Mouse (Mus musculus): ENCODE data around the gene Rheb. TPM values are rescaled to one million over a fixed set of nuclear protein-coding genes. Genes with fewer than 3 reads are reported as not detected.
"Not testable (repeated sequence)": the region's sequence is repeated elsewhere in the genome, so short reads cannot be mapped to it uniquely, and the experiment has no call there.

Rheb gene
- polyA plus RNA-seq, 1 experiment from 2014 or later = 183 TPM

DNA sequence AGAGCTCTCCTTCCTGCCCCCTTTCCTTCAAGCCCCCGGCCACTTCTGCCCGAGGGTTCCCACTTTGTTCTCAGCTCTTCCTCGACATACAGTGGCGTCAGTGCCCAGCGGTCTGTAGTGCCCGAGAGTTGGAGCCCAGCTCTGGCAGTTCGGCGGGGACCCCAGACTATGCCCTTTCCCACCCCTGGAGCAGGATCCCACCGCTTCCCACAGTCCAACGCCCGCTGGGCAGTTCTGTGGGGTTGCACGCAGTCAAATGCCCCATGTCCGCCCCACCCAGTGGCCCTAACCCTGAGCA is 63.6 kb downstream of the Rheb start:
- peak overlapping the region; percentile 45 for H3K4me2 ChIP-seq (replicated peaks)
- WGBS = 40% methylated on average over 13 of the region's 13 CpGs
- H3K9me3 ChIP-seq = no peaks in the 10 kb centered on the region
- H3K4me3 ChIP-seq = 0 out of 2 replicates have a peak overlapping the region, but pooled peaks have one; percentile 1
- H3K4me1 ChIP-seq = peaks cover 8% of the 10 kb centered on the region; the same call in 1 of the 2 replicates
- H3K9ac ChIP-seq = no peak overlapping the region
- no peaks in the 10 kb centered on the region for H3K36me3 ChIP-seq
- H3K27ac ChIP-seq = no peak overlapping the region
- no peak for ATAC-seq (ENCODE audit: low FRiP score, low read depth)
- peaks cover 7% of the 10 kb centered on the region; the same call in 1 of the 2 replicates for H3K27me3 ChIP-seq (replicated peaks)

DNA sequence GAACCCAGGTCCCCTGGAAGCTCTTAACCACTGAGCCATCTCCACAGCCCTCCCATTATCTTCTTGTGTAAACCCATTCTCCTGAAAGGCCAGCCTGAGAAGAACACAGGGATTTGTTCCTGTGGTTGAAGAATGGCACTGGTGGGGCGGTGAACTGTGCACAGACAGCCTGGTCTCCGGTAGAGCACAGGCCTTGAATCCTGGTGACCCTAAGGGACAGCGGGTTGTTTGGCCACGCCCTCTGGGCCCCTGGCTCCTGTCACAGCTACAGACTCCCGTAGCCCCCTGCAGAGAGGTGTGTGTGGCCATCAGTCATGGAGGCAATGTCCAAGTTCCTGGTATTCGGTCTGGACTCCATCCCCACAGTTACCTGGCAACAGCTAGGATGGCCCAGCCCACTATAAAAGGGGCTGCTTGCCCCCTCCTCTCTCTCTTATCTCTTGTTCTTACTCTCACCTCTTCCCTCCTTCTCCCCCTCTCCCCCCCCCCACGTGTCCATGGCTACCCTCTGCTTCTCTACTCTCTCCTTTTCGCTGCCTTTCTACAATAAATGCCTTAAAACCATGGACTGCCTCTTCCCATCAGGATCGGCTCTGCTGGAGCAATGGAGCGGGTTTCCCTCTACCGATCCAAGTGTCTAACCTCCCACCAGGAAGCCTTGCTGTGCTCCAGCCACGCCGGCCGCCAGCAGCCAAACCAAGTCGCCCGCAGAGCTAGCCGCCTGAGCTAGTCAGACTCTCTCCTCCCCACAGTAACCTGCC is 64.2 kb downstream of the Rheb start:
- no peak for ATAC-seq (ENCODE audit: low FRiP score, low read depth)
- no peak overlapping the region for H3K9ac ChIP-seq
- H3K9me3 ChIP-seq = no peaks in the 10 kb centered on the region
- peaks cover 7% of the 10 kb centered on the region; the same call in 1 of the 2 replicates for H3K27me3 ChIP-seq (replicated peaks)
- WGBS = 16% methylated on average over 17 of the region's 17 CpGs
- no peaks in the 10 kb centered on the region for H3K36me3 ChIP-seq
- peaks cover 8% of the 10 kb centered on the region; the same call in 1 of the 2 replicates for H3K4me1 ChIP-seq
- H3K4me2 ChIP-seq (replicated peaks) = peak overlapping the region; percentile 45
- no peak overlapping the region for H3K27ac ChIP-seq
- H3K4me3 ChIP-seq = 0 out of 2 replicates have a peak overlapping the region, but pooled peaks have one; percentile 1

DNA sequence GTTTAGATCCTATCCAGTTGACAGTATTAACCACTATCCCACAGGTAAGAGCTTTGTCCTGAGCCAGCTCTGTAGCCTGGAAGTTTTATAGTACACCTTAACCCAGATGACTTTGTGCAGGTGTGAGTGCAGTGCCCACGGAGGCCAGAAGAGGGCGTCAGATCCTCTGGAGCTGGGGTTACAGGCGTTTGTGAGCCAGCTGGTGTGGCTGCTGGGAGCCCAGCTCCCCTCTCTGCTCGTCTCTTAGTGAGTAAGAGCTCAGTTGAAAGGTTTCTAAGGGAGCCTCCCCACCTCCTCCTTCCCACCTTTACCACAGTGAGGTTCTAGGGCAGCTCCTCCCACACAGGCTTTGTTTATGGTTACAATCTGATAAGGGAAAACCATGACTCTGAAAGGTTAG is 65.7 kb downstream of the Rheb start:
- no peaks in the 10 kb centered on the region for H3K9me3 ChIP-seq
- no peak overlapping the region for H3K4me3 ChIP-seq
- peaks cover 7% of the 10 kb centered on the region; the same call in 1 of the 2 replicates for H3K27me3 ChIP-seq (replicated peaks)
- H3K4me2 ChIP-seq (replicated peaks) = no peak overlapping the region
- peaks cover 8% of the 10 kb centered on the region; the same call in 1 of the 2 replicates for H3K4me1 ChIP-seq
- H3K27ac ChIP-seq = no peak overlapping the region
- WGBS = 69% methylated on average over 4 of the region's 4 CpGs
- H3K36me3 ChIP-seq = no peaks in the 10 kb centered on the region
- H3K9ac ChIP-seq = no peak overlapping the region
- no peak for ATAC-seq (ENCODE audit: low FRiP score, low read depth)

DNA sequence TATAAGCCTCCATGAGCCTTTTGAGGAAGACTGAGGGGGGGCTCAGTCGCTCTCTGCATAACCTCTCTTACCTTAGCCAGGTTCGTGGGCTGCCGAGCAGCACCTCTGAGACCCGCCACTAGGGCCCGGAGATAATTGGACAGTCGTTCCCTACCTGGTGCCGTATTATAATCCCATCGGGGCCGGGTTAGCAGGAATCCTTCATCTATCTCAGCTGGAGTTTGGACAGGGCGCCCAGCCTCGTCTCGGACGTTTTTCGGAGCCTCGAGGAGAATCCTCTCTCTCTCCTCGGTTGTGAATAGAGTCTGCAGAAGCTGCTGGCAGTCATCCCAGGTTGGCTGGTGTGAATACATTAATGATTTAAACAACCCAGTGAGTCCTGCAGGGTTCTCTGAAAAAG is 67.9 kb downstream of the Rheb start:
- H3K4me2 ChIP-seq (replicated peaks); H3K9ac ChIP-seq; H3K9me3 ChIP-seq; H3K4me3 ChIP-seq; H3K4me1 ChIP-seq; H3K36me3 ChIP-seq; H3K27me3 ChIP-seq (replicated peaks); H3K27ac ChIP-seq; ATAC-seq (ENCODE audit: low FRiP score, low read depth): not testable (repeated sequence)
- 90% methylated on average over 16 of the region's 16 CpGs for WGBS

DNA sequence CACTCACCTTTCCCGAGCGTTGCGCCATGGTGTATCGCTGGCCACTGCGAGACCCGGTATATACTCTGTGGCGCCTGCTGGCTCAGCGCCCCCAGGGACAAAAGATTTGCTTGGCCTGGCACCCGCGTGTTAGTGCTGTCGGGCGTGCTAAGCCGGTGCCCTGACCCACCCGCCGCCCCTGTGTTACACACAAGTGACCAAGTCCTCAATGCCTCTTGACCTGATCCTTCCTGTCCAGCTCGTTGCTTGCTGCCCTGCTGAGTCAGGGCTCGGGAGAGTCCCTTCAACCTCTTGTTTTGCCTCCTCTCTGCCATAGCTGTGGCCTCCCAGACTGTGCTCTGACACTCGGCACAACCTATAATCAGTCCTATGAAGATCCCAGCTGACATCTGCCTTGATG is 84.6 kb downstream of the Rheb start, which contains the start of gene Crygn:
Gene Crygn, minus strand, starts transcription at position 193 of the 400 bp plus-strand sequence.
- Histone ChIP-seq H3K4me1 (no peaks in the 10 kb centered on the region), H3K9me3 (no peaks in the 10 kb centered on the region), H3K4me3 (no peak within 1 kb of the TSS), H3K4me2 (replicated peaks) (no peak within 1 kb of the TSS), H3K27me3 (replicated peaks) (no peaks in the 10 kb centered on the region), H3K36me3 (no peaks in the 10 kb centered on the region), H3K9ac (no peak within 1 kb of the TSS), H3K27ac (no peak within 1 kb of the TSS)
- WGBS = 49% methylated on average over 18 of the region's 18 CpGs
- ATAC-seq (ENCODE audit: low FRiP score, low read depth) = no peak

DNA sequence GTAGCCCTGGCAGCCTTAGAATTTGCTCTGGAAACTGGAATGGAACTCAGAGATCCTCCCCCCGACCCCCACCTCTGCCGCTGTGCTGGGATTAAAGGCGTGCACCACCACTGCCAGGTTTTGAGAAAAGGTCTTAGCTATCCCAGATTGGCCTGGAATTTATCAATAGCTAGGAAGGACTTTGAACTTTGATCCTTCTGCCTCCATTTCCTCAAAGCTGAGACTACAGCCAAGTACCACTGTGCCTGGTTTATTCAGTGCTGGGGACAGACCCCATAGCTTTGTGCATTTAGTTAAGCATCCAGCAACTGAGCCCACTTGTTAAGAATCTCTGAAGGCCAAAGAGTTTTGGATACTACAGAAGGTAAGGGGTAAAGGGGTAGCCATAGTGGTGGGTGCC is 85.5 kb downstream of the Rheb start:
- H3K4me2 ChIP-seq (replicated peaks) = no peak overlapping the region
- no peak overlapping the region for H3K4me3 ChIP-seq
- no peaks in the 10 kb centered on the region for H3K36me3 ChIP-seq
- no peak for ATAC-seq (ENCODE audit: low FRiP score, low read depth)
- 79% methylated on average over 3 of the region's 3 CpGs for WGBS
- H3K27ac ChIP-seq = no peak overlapping the region
- H3K27me3 ChIP-seq (replicated peaks) = no peaks in the 10 kb centered on the region
- H3K9ac ChIP-seq = no peak overlapping the region
- peaks cover 4% of the 10 kb centered on the region; the same call in 1 of the 2 replicates for H3K4me1 ChIP-seq
- no peaks in the 10 kb centered on the region for H3K9me3 ChIP-seq

Other genes with a start within 250 kb of the Rheb start
- gene Smarcd3, start 218.2 kb downstream of the Rheb start, polyA plus RNA-seq (2016; fragmentation: Nextera tagmentation; extraction: Ambion mirVana) = 82.2 and 90.6 TPM in 2 replicates
- 39.8 and 44.2 TPM in 2 replicates for gene Nub1, start 157.1 kb downstream of the Rheb start, polyA plus RNA-seq (2016; fragmentation: Nextera tagmentation; extraction: Ambion mirVana)
- 8.7 and 8.8 TPM in 2 replicates for gene Wdr86, start 111.9 kb downstream of the Rheb start, polyA plus RNA-seq (2016; fragmentation: Nextera tagmentation; extraction: Ambion mirVana)
- gene Crygn, start 84.6 kb downstream of the Rheb start, polyA plus RNA-seq (2016; fragmentation: Nextera tagmentation; extraction: Ambion mirVana) = 1.9 TPM in 1 of 2 replicates, not detected in the other

Measured in neural tube, embryonic 12.5 days (tissue).